Mouse (Mus musculus): ENCODE measurements around the gene Mag.

The Mag gene

GRCm38 (mm10) chr7:30861464-30861863 lies 53.2 kb downstream of the Mag start, which contains the start of gene Ffar1:
Ffar1 (minus strand) TSS chr7:30861564.
- no peak for DNase-seq

DNA sequence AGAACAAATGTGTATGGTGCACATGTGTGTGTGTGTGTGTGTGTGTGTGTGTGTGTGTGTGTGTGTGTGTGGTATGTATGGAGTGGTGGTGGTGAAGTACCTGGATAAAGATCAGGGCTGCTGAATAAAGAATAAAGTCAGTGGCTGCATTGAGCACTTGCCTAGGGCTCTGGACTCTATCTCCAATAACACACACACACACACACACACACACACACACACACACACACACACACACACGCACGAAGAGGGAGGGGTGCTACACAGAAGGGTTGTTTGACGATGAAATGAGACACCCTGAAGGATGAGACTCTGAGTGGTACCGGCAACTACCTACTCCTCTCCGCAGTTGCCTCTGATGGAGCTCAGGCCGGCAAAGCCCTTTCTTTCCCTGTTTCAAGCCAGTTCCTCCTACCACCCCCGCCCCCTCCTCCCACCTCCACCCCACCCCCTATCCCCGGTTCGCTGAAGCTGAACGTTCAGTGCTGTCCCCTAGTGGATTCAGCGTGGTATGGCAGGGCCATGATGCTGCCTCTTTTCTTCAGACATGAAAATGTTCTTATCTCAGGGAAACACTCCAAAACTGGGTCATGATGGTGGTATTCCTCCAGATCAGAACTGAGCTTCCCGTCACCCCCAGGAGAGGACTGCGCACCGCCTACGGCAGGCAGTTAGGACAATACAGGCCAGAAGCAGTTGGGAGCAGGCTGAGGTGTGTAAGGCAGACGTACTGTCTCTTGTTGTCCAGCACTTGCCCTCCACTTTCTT lies 54.9 kb downstream of the Mag start:
- DNase-seq, result peak in 1 of 2 experiments; percentile 55

GRCm38 (mm10) chr7:30859290-30859634 lies 55.4 kb downstream of the Mag start:
- peak; percentile 72 to 89 for DNase-seq

- no peak for DNase-seq
Observed at GRCm38 (mm10) chr7:30857746-30858145, 56.9 kb downstream of the Mag start.

GRCm38 (mm10) chr7:30856078-30856477 lies 58.6 kb downstream of the Mag start, which contains the start of gene Ffar3:
Ffar3 (minus strand) TSS chr7:30856178.
- DNase-seq, result no peak

- DNase-seq, result no peak
Observed at GRCm38 (mm10) chr7:30851421-30851820, 63.3 kb downstream of the Mag start.

Data from spleen, adult 18-20 months (tissue).